Mouse (Mus musculus): ENCODE results near the gene Ggcx. TPM values are rescaled to one million over a fixed set of nuclear protein-coding genes. Genes with fewer than 3 reads are reported as not detected.

Ggcx gene
- total RNA-seq, 2 experiments from 2014 or later: 19.8 to 21.1 TPM

GRCm38 (mm10) chr6:72415964-72416772 lies 2.1 kb downstream of the Ggcx start:
- no peak for DNase-seq (ENCODE audit: extremely low spot score in 1 of 2, low spot score in 2 of 2)
- intact Hi-C loops (cut with DNase I): no loop called here

GRCm38 (mm10) chr6:72418279-72418678 lies 4.2 kb downstream of the Ggcx start:
- intact Hi-C loops (cut with DNase I): no loop called here
- no peak for DNase-seq (ENCODE audit: extremely low spot score in 1 of 2, low spot score in 2 of 2)

- DNase-seq (ENCODE audit: extremely low spot score in 1 of 2, low spot score in 2 of 2): no peak
- intact Hi-C loops (cut with DNase I): no loop called here
Observed at GRCm38 (mm10) chr6:72419806-72420205, 5.7 kb downstream of the Ggcx start.

- DNase-seq (ENCODE audit: extremely low spot score in 1 of 2, low spot score in 2 of 2): no peak
- intact Hi-C loops (cut with DNase I): no loop called here
Observed at GRCm38 (mm10) chr6:72420901-72421300, 6.8 kb downstream of the Ggcx start.

GRCm38 (mm10) chr6:72425646-72426045 lies 11.5 kb downstream of the Ggcx start:
- intact Hi-C loops (cut with DNase I): no loop called here
- no peak for DNase-seq (ENCODE audit: extremely low spot score in 1 of 2, low spot score in 2 of 2)

GRCm38 (mm10) chr6:72428036-72428435 lies 13.9 kb downstream of the Ggcx start:
- peak; percentile 59 to 79 for DNase-seq (ENCODE audit: extremely low spot score in 1 of 2, low spot score in 2 of 2)
- intact Hi-C loops (cut with DNase I): loop anchor here (2.0 kb wide), 1 partner anchor 107 kb away; no protein-coding TSS in a partner anchor

- intact Hi-C loops (cut with DNase I): loop anchor here (2.0 kb wide), 1 partner anchor 106 kb away; no protein-coding TSS in a partner anchor
- no peak for DNase-seq (ENCODE audit: extremely low spot score in 1 of 2, low spot score in 2 of 2)
Observed at GRCm38 (mm10) chr6:72429061-72429842, 15.1 kb downstream of the Ggcx start.

GRCm38 (mm10) chr6:72430989-72431921 lies 17.1 kb downstream of the Ggcx start:
- intact Hi-C loops (cut with DNase I): no loop called here
- no peak for DNase-seq (ENCODE audit: extremely low spot score in 1 of 2, low spot score in 2 of 2)

- intact Hi-C loops (cut with DNase I): no loop called here
- DNase-seq (ENCODE audit: extremely low spot score in 1 of 2, low spot score in 2 of 2): no peak
Observed at GRCm38 (mm10) chr6:72432153-72432552, 18.0 kb downstream of the Ggcx start.

- intact Hi-C loops (cut with DNase I): no loop called here
- DNase-seq (ENCODE audit: extremely low spot score in 1 of 2, low spot score in 2 of 2): no peak
Observed at GRCm38 (mm10) chr6:72438226-72438625, 24.1 kb downstream of the Ggcx start.

- intact Hi-C loops (cut with DNase I): no loop called here
- DNase-seq (ENCODE audit: extremely low spot score in 1 of 2, low spot score in 2 of 2): peak; percentile 92 to 97
Observed at GRCm38 (mm10) chr6:72438862-72439354, 24.8 kb downstream of the Ggcx start.

- intact Hi-C loops (cut with DNase I): no loop called here
- DNase-seq (ENCODE audit: extremely low spot score in 1 of 2, low spot score in 2 of 2): peak; percentile 96
Observed at GRCm38 (mm10) chr6:72439355-72440185, 25.5 kb downstream of the Ggcx start, which contains the start of gene Mat2a. Mat2a (minus strand) TSS chr6:72439558.

GRCm38 (mm10) chr6:72440186-72440990 lies 26.3 kb downstream of the Ggcx start:
- intact Hi-C loops (cut with DNase I): no loop called here
- no peak for DNase-seq (ENCODE audit: extremely low spot score in 1 of 2, low spot score in 2 of 2)

GRCm38 (mm10) chr6:72442921-72443604 lies 29.0 kb downstream of the Ggcx start:
- intact Hi-C loops (cut with DNase I): no loop called here

GRCm38 (mm10) chr6:72445011-72445410 lies 30.9 kb downstream of the Ggcx start:
- intact Hi-C loops (cut with DNase I): no loop called here
- no peak for DNase-seq (ENCODE audit: extremely low spot score in 1 of 2, low spot score in 2 of 2)

More at GRCm38 (mm10) chr6:72442921-72443604, 29.0 kb downstream of the Ggcx start:
- no peak for DNase-seq (ENCODE audit: extremely low spot score in 1 of 2, low spot score in 2 of 2)

GRCm38 (mm10) chr6:72447487-72447886 lies 33.4 kb downstream of the Ggcx start:
- intact Hi-C loops (cut with DNase I): no loop called here
- DNase-seq (ENCODE audit: extremely low spot score in 1 of 2, low spot score in 2 of 2): no peak

Data from left cerebral cortex, postnatal 10 days (tissue).